In genomic region chr11:75625820-75626219, GRCm38 (mm10) we compare ENCODE assay signal across 16 mouse cellular contexts. TPM values are rescaled to one million over a fixed set of nuclear protein-coding genes. Genes with fewer than 3 reads are reported as not detected.
DNase-seq lines count a peak whose midpoint lies in the region; ATAC-seq and TF ChIP-seq lines count a peak whose summit lies in the region.
"Had no signal": no experiment of that assay in that cellular context is flagged by ENCODE, and none has a peak within 500 bp of the region (broad histone marks: within the 10 kb centered on the region; RNA-seq: fewer than 3 reads in every experiment).

No protein-coding gene starts in this region.

- TF ChIP-seq CTCF in kidney, adult 2 months (conservative IDR thresholded peaks at IDR 0.05; ENCODE audit: insufficient read depth, insufficient read length, low read depth, low read length): no peak
- TF ChIP-seq CTCF in brain, embryonic 14.5 days (IDR thresholded peaks at IDR 0.05; ENCODE audit: borderline replicate concordance, extremely low read depth, insufficient read depth, insufficient read length): no peak

- H3K4me1 ChIP-seq in kidney, adult 2 months (ENCODE audit: control insufficient read depth, insufficient read depth, low read length): peaks cover 10% of the 10 kb centered on the region; the same call in 1 of the 2 replicates

- no peak for TF ChIP-seq POLR2A in kidney, adult 2 months (IDR thresholded peaks at IDR 0.05; ENCODE audit: low read depth, low read length)
- no peak for TF ChIP-seq POLR2A in brain, embryonic 14.5 days (IDR thresholded peaks at IDR 0.05; ENCODE audit: borderline replicate concordance, extremely low read depth, insufficient read depth, insufficient read length, poor library complexity, severe bottlenecking)

- H3K27ac ChIP-seq in kidney, adult 2 months (ENCODE audit: insufficient read depth, low read depth, low read length): peak overlapping the region; percentile 61
- H3K27ac ChIP-seq: limb, embryonic 15.5 days; stomach, embryonic 15.5 days had no signal

- H3K36me3 ChIP-seq in kidney, adult 2 months (ENCODE audit: control insufficient read depth, insufficient read depth, low read length): peaks cover 2% of the 10 kb centered on the region

- H3K4me3 ChIP-seq in kidney, adult 2 months (ENCODE audit: insufficient read depth, low read depth, low read length): no peak overlapping the region
- H3K4me3 ChIP-seq: erythroblast, embryonic 14.5 days; limb, embryonic 15.5 days; megakaryocyte, embryonic 14.5 days; stomach, embryonic 15.5 days had no signal

- no peak for DNase-seq in frontal cortex, postnatal 10 days (ENCODE audit: low spot score in 2 of 2)
- DNase-seq in kidney, adult 2 months: peak; percentile 79
- no peak for DNase-seq in kidney, adult 8-10 months
- peak; percentile 36 for DNase-seq in brain, embryonic 14.5 days (ENCODE audit: low read depth)
- peak; percentile 57 to 60 for DNase-seq in kidney, postnatal 36 days
- DNase-seq in spleen, postnatal 14 days (ENCODE audit: low spot score in 2 of 2): no peak
- DNase-seq in embryo, embryonic 10.5 days (ENCODE audit: low spot score): no peak
- DNase-seq: cerebellum, adult 8-10 months; heart, postnatal 4 days; lung, adult 2 months; thymus, postnatal 4 days had no signal

- 83% methylated on average over 4 of the region's 4 CpGs for WGBS in kidney, adult 2 months

- ATAC-seq in frontal cortex, adult (ENCODE audit: low TSS enrichment): peak; percentile 54

- no peaks in the 10 kb centered on the region for H3K27me3 ChIP-seq in kidney, adult 2 months (replicated peaks; ENCODE audit: control insufficient read depth, insufficient read depth, low read length)
- H3K27me3 ChIP-seq: limb, embryonic 15.5 days; megakaryocyte, embryonic 14.5 days; stomach, embryonic 15.5 days had no signal

RNA-seq across cellular contexts. Expression of gene Inpp5k, which starts 5.0 kb away (rescaled TPM):
- 69.1 and 71.5 TPM in 2 replicates for polyA plus RNA-seq in kidney, adult 2 months (2012; rRNA removed)
- 53.7 and 63.8 TPM in 2 replicates for polyA plus RNA-seq in brain, embryonic 14.5 days (2012; rRNA removed)

RNA-seq across cellular contexts. Expression of gene Myo1c, which starts 24.5 kb away (rescaled TPM):
- polyA plus RNA-seq in kidney, adult 2 months (2012; rRNA removed): 88.9 and 99.7 TPM in 2 replicates
- polyA plus RNA-seq in brain, embryonic 14.5 days (2012; rRNA removed): 12.2 and 14.1 TPM in 2 replicates

RNA-seq across cellular contexts. Expression of gene Pitpna, which starts 37.9 kb away (rescaled TPM):
- 43.8 and 60.3 TPM in 2 replicates for polyA plus RNA-seq in kidney, adult 2 months (2012; rRNA removed)
- polyA plus RNA-seq in brain, embryonic 14.5 days (2012; rRNA removed): 109 and 130 TPM in 2 replicates

RNA-seq across cellular contexts. Expression of gene Crk, which starts 53.2 kb away (rescaled TPM):
- polyA plus RNA-seq in kidney, adult 2 months (2012; rRNA removed): 48.4 and 62.4 TPM in 2 replicates
- polyA plus RNA-seq in brain, embryonic 14.5 days (2012; rRNA removed): 86.9 and 91.0 TPM in 2 replicates

Comparison
In these comparisons a context has a peak if more than half of its experiments do, and no peak if none do; other contexts are left out.
1. DNase-seq: peak in kidney, adult 2 months (single experiment), brain, embryonic 14.5 days (single experiment) and kidney, postnatal 36 days (2 of 2); none in frontal cortex, postnatal 10 days (0 of 2), kidney, adult 8-10 months (0 of 2), spleen, postnatal 14 days (0 of 2) and embryo, embryonic 10.5 days (single experiment).